Mouse (Mus musculus) Patski (cell line): ENCODE data around the gene Ntm. TPM values are rescaled to one million over a fixed set of nuclear protein-coding genes. Genes with fewer than 3 reads are reported as not detected.
A peak's percentile ranks its signal among the peaks of the same experiment; 100 is the strongest.

ENCODE experiments used
- ATAC-seq: fragments of 100-300 bp; one replicate; pipeline ENCODE4 v1.8.0; 2021
- CTCF ChIA-PET: fragments of 350-600 bp; sonication (Branson Sonifier 250); formaldehyde crosslinking; loops from one replicate; lab custom pipeline; 2022; ENCODE audit warnings: inconsistent platforms; lab: Charles Lee
- POLR2A ChIA-PET: fragments of 350-600 bp; sonication (Branson Sonifier 250); formaldehyde crosslinking; loops from one replicate; lab custom pipeline; 2022; ENCODE audit warnings: antibody characterized with exemption, inconsistent platforms; lab: Charles Lee
- DNase-seq: peaks from one replicate; pipeline ENCODE4 v3.0.0-alpha.2; 2011; ENCODE audit warnings: low read depth, low spot score
- H3K27me3 ChIP-seq: fragments of 371-371 bp; one replicate; pipeline ENCODE4 v1.5.1; 2021
- CTCF ChIP-seq: fragments of 100-300 bp; IDR thresholded peaks from one replicate; pipeline ENCODE4 v1.5.1; 2021
- in situ Hi-C: fragments of 300-500 bp; cut with MboI; formaldehyde crosslinking; loops from 3 replicates; pipeline ENCODE4 v1.11.1; 2018; ENCODE audit warnings: low pct_unique_long_range_greater_than_20kb, mixed read lengths
- polyA plus RNA-seq: library from polyadenylated mRNA; unstranded; gene quantifications from one replicate; pipeline ENCODE4 v1.2.3, GENCODE M21; 2021

Gene Ntm
- polyA plus RNA-seq, 1 experiment from 2014 or later, result 13.4 TPM

GRCm38 (mm10) chr9:29389224-29389623, 573.7 kb downstream of the Ntm start:
- POLR2A ChIA-PET, result no interaction called here
- H3K27me3 ChIP-seq, result no peaks in the 10 kb centered on the region
- ATAC-seq, result no peak
- CTCF ChIA-PET, result no interaction called here
- no peak for TF ChIP-seq CTCF
- in situ Hi-C loops, result no loop called here
- DNase-seq, result no peak

- ChIA-PET CTCF (no interaction called here), POLR2A (no interaction called here)
- in situ Hi-C loops, result no loop called here
- TF ChIP-seq CTCF, result no peak
- DNase-seq (no peak), ATAC-seq (no peak)
- no peaks in the 10 kb centered on the region for H3K27me3 ChIP-seq
These were observed 575.8 kb downstream of the Ntm start for GRCm38 (mm10) chr9:29387136-29387535.

GRCm38 (mm10) chr9:29377172-29378002, 585.6 kb downstream of the Ntm start:
- ATAC-seq (no peak), DNase-seq (no peak)
- H3K27me3 ChIP-seq, result no peaks in the 10 kb centered on the region
- CTCF ChIA-PET, result interaction anchor here (1.1 to 1.3 kb wide), 2 partner anchors 12 to 17 kb away, joined by 3 read pairs; no protein-coding TSS in a partner anchor
- in situ Hi-C loops, result no loop called here
- no peak for TF ChIP-seq CTCF
- POLR2A ChIA-PET, result interaction anchor here (0.5 kb wide), 1 partner anchor 981 kb away, joined by 3 read pairs; no protein-coding TSS in a partner anchor

GRCm38 (mm10) chr9:29371341-29371740, 591.6 kb downstream of the Ntm start:
- DNase-seq, result no peak
- H3K27me3 ChIP-seq, result no peaks in the 10 kb centered on the region
- no peak for TF ChIP-seq CTCF
- no peak for ATAC-seq
- POLR2A ChIA-PET, result no interaction called here
- in situ Hi-C loops, result no loop called here
- CTCF ChIA-PET, result no interaction called here

GRCm38 (mm10) chr9:29369621-29370020, 593.3 kb downstream of the Ntm start:
- no peak for TF ChIP-seq CTCF
- no peaks in the 10 kb centered on the region for H3K27me3 ChIP-seq
- in situ Hi-C loops, result no loop called here
- CTCF ChIA-PET, result interaction anchor here (1.3 kb wide), 1 partner anchor 26 kb away, joined by 3 read pairs; no protein-coding TSS in a partner anchor
- DNase-seq, result no peak
- ATAC-seq, result no peak
- POLR2A ChIA-PET, result no interaction called here

GRCm38 (mm10) chr9:29368291-29368690, 594.6 kb downstream of the Ntm start:
- no peak for DNase-seq
- H3K27me3 ChIP-seq, result no peaks in the 10 kb centered on the region
- ATAC-seq, result no peak
- TF ChIP-seq CTCF, result no peak
- in situ Hi-C loops, result no loop called here
- ChIA-PET CTCF (no interaction called here), POLR2A (no interaction called here)

GRCm38 (mm10) chr9:29357796-29358195, 605.1 kb downstream of the Ntm start:
- POLR2A ChIA-PET, result no interaction called here
- DNase-seq (no peak), ATAC-seq (no peak)
- no peaks in the 10 kb centered on the region for H3K27me3 ChIP-seq
- CTCF ChIA-PET, result no interaction called here
- no peak for TF ChIP-seq CTCF
- in situ Hi-C loops, result no loop called here

- ATAC-seq (peak; percentile 88), DNase-seq (peak; percentile 42)
- POLR2A ChIA-PET, result interaction anchor here (1.2 kb wide), 1 partner anchor 11 kb away, joined by 3 read pairs; no protein-coding TSS in a partner anchor
- in situ Hi-C loops, result no loop called here
- no peak for TF ChIP-seq CTCF
- CTCF ChIA-PET, result interaction anchor here (1.9 kb wide), 1 partner anchor 12 kb away, joined by 5 read pairs; no protein-coding TSS in a partner anchor
- H3K27me3 ChIP-seq, result no peaks in the 10 kb centered on the region
These were observed 620.6 kb downstream of the Ntm start for GRCm38 (mm10) chr9:29342303-29342702.

- CTCF ChIA-PET, result interaction anchor here (1.3 kb wide), 1 partner anchor 31 kb away, joined by 3 read pairs; no protein-coding TSS in a partner anchor
- DNase-seq, result no peak
- TF ChIP-seq CTCF, result no peak
- in situ Hi-C loops, result no loop called here
- no peaks in the 10 kb centered on the region for H3K27me3 ChIP-seq
- no peak for ATAC-seq
- POLR2A ChIA-PET, result interaction anchor here (0.5 kb wide), 1 partner anchor 20 kb away, joined by 8 read pairs; no protein-coding TSS in a partner anchor
These were observed 621.6 kb downstream of the Ntm start for GRCm38 (mm10) chr9:29341292-29341691.

GRCm38 (mm10) chr9:29335671-29336070, 627.3 kb downstream of the Ntm start:
- ATAC-seq (no peak), DNase-seq (no peak)
- no peak for TF ChIP-seq CTCF
- no peaks in the 10 kb centered on the region for H3K27me3 ChIP-seq
- in situ Hi-C loops, result no loop called here
- ChIA-PET CTCF (no interaction called here), POLR2A (no interaction called here)
